Mouse (Mus musculus) megakaryocyte, adult 5-6 weeks (primary cell): ENCODE measurements around the gene Enpep. TPM values are rescaled to one million over a fixed set of nuclear protein-coding genes. Genes with fewer than 3 reads are reported as not detected.

ENCODE experiments used
- ATAC-seq: 2 replicates; pipeline ENCODE4 v1.8.0; 2016; ENCODE audit warnings: mild to moderate bottlenecking, inconsistent platforms; ENCODE audit not compliant: poor library complexity, severe bottlenecking
- total RNA-seq, 2 experiments: library from RNA; stranded (forward) in 1 of 2; stranded (reverse) in 1 of 2; fragments of 153-499, 151-499 nt in 1 of 2; fragments of 221-1000, 200-1000 nt in 1 of 2; gene quantifications; 2 replicates each; pipeline versions ENCODE4 v1.2.3 to v1.2.4; 2015 to 2017

Enpep gene
- total RNA-seq, 2 experiments from 2014 or later, result not detected

DNA sequence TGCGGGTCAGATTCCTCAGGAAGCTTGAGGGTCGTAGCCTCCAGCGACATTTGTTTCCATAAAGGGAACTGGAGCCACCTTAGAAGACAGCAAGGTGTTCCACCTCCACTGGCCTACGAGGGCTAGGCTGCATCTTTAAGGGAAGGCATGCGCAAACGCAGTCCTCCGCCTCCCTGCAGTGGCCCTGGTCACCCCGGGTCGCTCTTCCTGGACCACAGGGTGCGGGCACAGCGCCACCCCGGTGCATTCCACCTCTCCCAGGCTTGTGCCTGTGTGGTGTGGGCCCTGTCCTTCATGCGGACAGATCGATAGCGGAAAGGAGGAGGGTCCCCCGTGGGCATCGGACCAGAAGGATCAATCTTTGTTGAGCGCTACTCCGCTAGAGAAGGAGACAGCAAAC is 76.2 kb downstream of the Enpep start:
- ATAC-seq, result no peak

DNA sequence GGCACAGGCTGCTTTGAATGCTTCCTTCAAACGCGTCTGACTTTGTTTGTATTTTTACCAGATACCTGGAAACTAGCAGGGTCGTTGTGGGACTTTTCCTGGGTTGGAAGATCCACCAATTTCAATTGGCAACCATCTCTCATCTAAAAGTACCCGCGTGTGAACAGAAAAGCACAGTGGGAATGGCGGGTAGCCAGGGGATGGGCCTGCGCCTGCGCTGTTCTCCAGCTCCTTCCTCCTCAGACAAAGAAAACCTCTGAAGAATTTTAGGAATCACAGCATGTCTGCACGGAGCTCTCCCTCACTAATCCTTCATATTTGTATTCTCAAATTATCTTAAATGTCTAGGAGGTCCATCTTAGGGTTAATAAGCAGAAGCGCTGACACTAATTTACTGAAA is 78.3 kb downstream of the Enpep start:
- ATAC-seq, result no peak

DNA sequence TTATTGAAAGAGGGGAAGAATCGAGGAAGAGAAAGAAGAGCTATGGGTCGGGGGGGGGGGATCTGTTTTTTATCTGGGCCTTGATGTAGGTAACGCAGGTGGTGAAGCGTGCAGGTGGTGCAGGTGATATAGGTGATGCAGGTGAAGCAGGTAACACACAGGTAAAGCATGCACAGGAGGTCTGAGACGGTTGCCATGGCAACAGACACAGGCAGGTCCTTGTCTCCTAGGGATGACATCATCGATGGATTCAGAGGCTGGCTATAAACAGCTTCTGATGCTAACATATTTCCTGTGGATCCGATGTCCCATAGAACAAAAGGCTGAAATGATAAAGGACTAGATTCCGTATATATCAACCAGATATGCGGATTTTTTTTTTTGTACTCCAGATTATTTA is 81.5 kb downstream of the Enpep start:
- no peak for ATAC-seq

DNA sequence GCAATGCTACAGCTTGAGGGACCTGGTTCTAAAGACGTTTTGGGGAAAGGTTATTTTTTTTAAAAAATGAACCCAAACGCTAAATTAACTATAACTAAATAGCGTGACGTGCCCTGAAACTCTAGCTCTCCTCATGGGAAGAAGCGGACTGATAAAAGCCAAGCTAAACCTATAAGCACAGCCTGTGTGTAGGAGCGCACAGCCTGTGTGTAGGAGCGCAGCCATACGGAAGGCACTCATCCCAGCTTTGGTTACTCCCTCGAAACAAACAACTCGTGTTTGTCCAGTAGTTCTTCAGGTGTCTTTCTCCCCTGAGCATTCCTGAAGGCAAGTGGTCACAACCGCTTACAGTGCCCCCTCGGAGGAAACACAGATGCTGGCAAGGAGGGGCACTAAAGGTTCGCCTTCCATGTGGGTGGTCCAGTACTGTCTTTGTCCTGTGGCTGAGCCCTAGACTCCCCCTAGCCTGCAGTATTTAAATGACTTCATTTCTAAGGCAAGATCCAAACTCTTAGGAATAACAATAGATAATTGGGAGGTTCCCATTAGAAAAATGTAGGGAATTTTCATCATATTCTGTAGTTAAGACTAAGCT is 93.8 kb downstream of the Enpep start:
- ATAC-seq, result no peak

DNA sequence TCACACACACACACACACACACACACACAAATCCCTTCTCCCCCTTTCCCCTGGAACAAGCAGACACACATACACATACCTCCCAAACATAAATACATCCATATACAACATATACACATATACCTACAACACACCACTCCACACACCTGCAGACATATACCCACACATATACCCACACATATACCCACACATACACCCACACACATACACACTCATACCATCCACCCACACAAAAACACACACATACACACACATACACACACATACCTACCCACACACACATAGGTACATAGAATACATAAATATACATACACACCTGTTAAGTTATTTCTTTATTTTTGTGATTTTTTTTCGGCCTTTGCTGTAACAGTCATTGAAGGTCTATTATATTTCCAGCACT is 94.5 kb downstream of the Enpep start:
- no peak for ATAC-seq

DNA sequence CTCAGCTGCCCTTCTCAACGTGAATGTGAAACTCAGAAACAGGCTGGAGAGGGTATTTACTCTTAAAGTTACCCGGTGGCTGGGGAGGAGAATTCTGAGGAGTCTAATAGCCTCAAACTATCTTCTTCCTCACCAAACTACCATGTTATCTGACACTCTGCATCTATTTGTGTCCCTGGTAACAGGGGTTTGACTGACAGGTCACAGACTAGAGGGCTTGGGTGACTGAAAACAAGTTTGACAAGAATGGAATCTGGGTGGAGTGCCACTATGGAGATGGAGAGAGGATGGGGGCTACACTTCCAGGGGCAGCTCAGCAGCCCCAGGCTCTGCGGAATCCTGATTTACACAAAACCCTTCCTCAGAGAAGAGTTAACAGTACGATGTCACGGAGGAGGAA is 105.2 kb downstream of the Enpep start:
- ATAC-seq, result no peak

DNA sequence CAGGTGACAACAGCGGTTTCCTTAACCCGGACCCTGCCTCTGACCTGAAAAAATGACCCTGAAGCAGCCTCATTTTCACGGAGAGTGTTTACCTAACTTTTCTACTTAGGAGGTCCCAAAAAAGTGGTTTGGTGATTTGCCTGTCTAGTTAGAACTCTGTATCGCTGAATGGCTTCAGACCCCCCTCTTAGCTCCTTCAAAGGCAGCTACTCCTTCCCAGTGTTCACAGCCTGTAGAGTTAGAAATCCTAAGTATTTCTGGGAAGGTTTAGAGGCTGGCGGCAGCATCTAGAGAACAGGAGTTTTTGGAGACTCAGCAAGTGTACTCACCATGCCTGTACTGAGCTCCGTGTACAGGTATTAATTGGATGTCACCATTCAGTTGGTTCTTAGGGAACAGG is 105.8 kb downstream of the Enpep start:
- no peak for ATAC-seq

DNA sequence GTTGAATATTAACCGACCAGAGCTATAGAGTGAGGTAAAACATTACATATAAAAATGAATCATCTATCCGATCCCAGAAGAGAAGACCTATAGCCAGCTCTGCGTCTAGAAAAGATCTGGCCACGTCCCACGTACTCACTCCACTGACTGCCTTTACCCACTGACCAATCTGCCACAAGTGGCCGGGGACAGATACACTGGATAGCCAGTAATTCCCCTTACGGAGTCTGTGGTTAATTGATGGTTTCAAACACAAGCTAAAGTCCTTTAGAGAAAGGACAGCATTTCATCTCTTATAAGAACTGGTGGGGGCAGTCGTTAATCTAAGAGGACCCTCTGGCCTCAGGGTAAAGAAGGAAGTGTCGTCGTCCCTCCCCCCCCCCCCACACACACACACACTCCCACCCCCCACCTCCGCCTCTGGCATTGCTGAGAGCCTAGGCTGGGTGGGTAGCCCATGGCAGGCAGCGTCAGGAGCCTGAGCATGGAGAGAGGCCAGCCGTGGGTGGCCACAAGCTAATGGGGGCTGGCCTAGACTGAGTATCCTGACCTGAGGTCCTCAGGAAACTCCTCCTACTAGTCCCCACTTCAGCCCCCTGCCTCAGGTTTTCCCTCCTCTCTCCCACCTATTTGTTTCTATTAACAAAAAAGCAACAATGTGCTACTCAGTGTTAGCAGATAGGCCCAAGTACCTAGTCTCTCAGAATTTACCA is 106.8 kb downstream of the Enpep start:
- ATAC-seq, result no peak

DNA sequence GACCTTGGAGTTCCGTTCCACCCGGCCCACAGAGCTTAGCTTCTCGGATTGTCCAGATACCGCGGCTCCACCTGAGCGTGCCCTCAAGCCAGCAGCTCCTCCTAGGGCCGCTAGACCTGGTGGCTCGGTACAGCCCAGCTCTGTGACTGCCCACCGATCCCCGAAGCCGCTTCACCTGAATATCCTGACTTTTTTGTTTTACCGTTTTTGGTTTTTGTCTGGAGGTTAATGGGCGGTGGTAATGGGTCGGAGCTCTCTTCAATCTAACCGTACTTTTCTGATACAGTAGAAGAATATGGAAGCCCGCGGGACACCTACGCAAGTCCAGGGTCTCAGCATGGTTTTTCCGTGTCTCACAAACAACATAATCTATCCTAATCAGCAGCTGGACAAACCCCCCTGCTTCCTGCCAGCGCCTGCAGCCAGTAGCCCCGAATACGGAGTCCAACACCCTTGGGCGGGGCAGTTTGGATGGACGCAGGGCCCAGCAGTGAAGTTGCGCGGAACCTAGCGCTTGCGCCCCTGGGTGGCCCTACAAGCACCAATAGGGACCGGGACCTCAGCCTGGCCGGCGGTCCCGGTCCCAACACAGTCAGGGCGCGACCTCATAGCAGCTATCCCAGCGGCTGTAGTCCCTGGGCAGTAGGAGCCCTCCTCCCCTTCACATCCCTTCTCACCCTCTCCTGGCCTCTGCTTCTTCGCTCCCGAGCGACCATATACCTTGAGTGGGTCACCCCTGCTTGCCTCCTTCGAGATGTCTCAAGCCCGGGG is 107.5 kb downstream of the Enpep start:
- ATAC-seq, result no peak

DNA sequence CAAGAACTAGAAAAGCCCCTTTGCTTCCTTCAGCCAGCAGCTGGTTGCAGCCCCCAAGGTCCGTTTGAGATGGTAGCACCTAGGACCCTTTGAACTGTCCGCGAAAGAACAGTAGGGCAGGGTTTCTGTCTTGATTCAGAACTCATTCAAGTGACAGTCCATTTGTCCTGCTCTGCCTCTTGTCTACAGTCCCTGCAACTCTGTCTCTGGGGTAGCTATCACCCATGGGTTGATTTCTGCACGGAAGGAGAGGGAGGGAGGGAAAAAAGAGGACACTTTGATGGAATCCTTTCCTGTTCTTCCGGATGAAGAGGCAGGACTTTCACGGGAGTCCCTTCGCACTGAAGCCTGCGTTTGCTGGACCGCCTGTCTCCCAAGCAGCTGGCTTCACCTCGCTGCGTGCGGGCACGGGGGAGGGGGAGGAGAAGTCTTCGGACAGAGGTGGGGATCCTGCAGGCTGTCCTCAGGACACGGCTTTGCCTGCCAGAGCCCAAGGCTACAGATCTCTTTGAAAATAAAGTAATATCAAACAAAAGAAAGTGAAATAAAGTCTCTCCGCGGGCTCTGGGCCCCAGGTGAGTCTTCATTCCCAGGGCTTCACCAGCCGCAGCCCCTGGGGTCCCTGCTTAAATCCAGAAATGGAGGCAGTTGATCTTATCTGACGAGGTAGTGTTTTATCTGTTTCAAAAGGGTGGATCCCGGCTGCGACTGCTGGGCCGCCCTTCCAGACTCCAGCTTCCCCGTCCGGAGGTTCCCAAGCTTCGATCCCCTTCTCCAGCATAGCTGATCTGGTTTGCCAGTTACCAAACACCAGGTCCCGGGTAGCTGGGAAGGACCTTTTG is 108.3 kb downstream of the Enpep start:
- no peak for ATAC-seq

DNA sequence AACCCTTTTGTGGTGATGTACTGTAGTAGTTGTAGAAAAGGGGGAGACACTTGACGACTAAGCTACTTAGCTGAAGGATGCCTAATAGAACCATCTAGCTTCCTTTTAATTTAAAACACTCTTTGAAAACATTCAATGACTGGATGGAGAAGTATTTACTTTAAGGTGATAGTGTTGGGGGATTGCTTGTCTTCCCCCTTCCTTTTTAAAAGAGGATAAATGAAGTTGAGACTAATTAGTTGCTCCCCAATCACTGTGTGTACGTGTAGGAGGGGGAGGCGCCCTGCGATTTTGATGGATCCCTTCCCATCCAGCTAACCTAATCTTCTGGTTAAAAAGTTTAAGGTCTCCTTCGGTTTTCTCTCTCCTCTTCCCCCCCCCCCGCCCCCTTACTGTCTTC is 109.1 kb downstream of the Enpep start:
- ATAC-seq, result no peak

DNA sequence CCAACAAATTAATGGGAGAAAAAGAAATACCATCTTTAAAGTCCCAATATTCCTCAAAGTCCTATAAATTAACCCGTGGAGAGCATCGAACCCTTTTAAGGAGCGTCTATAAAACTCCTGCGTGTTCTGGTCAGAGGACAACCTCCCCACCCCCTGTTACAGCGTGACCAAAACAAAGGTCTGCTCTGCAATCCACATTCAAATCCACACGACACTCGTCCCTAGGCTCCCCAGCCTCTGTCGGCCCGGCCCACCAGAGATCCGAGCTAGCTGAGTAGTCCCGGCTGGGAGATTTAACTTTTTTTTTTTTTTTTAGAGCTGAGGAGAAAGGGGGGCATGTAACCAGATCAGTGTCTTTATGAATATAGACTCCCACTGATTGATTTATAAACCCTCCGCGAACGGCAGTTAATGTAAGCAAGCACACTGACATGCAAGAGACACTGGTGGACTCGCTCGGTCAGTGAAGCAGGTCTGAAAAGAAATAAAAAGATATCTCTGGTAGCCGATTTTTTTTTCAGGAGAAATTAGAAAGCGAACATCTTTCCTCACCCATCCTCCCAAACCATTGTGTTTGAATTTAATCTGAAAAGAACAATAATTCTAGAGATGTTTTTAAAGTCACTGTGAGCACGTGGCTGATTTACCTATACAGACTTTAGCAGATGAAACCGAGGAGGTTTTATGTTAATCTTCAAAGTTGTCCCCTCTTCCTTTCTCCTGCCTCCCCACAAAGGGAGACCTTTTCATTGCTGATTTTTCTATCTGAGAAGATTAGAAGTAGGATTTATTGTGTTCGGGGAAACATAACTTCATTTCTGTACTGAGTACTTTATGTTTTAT is 109.9 kb downstream of the Enpep start:
- no peak for ATAC-seq

DNA sequence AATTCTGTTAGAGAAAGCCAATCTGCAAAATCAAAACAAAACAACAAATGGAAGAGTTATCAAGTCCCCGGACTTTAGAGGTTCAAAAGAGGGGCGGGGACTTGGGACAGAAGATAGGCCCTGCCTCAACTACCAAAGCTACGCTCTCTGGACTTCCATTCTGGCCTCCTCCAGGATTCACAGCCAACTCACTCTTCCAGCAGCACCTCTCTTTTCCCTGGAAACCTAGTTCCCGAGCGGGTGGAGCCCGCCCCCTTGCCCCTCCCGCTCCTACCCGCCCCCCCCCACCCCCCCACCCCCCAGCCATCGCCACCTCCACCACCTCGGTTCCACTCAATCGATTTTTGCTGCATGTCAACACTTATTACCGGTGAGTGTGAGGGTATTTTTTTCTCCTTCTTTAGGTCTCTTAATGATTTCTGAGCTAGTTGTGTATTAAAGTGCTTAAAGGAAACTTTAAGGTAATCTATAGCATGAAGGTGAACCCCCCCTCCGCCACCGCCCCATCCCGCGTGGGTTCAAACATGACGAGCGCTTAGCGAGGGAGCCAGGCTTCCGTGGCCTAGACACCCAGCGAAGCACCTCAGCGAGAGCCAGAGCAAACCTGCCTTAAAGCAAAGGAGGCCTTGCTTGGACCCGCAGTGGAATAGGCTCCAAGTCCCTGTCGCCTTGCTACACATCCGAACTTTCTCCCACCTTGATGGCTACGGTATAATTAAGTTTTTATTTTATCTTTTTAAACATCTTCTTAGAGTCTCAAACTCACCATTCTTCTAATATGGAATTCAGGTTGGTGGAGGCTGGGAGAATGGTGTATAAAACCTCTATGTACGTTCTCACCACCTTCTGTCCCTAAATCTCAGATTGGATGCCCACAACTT is 110.9 kb downstream of the Enpep start:
- no peak for ATAC-seq

DNA sequence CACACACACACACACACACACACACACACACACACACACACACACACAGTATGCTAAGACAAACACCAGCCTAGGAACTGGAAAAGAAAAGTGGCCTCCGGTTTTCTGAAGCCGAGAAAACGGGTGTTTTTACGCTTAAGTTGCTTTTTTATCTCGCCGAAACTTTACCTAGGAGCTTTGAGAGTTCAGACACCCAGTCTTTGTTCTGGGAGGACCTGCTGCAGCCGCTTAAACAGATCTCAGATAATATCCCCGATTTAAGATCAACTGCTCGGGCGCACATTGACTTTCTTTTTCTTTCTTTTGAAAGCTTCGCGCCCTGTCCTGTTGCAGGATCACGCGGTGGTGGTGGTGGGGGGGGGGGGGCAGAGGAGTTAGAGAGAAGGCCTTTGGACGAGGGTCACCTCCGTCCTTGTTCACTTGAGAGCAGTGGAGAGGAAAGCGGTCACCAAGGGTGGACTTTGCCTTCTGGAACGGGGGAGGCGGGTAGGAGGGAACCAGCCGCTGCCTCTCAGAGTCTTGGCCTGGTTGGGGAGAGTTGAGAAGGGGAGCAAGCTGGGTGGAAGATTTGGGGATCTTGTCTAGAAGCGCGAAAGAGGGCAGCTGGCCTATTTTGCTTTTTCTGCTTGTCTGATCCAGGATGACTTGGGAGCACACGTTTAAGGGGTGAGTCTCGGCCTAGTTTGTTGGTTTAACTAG is 111.7 kb downstream of the Enpep start:
- ATAC-seq, result no peak

DNA sequence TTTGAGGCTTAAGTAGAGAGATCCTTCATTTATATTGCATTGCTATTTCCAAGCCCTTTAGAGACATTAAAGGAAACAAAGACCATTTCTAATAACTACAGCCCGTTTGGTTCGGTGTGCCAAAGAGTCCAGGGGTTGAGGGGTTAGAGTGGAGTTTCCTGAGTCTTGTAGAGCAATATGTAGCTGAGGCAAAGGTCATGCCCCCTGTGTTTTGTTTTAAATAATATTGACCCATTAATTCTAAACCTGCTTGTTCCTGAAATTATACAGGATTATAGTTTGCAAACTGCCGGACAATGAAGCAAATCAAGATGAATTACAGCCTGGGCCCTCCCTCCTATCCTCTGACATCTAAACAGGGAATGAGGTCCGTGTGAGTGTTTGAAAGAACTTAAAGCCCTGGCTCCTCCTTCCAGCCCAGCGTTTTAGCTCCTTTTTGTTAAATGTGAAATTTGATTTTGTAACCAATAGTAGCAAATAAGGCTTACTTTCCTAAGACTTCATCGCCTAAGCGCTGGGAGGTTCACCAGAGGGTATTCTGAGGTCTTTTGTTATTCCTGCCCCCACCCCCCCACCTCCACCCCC is 112.3 kb downstream of the Enpep start:
- no peak for ATAC-seq
